Mouse (Mus musculus) embryo, embryonic 10.5 days (tissue): ENCODE data around the gene Arnt2.
A peak's percentile ranks its signal among the peaks of the same experiment; 100 is the strongest.

Source experiments
- DNase-seq: peaks from one replicate; pipeline ENCODE4 v3.0.0-alpha.2; 2015; ENCODE audit warnings: low spot score

Gene Arnt2

DNA sequence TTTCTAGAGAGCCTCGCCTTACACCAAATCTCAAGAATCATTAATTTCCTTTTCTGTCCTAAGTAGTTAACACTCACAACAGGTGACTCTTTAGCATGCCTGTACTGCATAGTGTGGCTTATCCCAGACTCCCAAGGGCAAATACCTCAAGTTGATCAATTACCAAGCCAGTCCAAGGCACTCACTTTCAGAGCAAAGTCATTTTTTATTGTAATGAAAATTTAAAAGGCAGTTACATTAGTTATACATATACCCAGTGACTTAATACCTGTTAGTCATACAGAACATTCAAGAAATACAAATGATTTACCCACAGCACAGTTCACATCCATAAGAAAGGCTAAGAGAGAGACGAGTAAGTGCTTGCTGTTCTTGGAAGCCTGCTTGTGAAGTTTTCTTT is 163.9 kb downstream of the Arnt2 start:
- DNase-seq, result no peak

GRCm38 (mm10) chr7:84240406-84240805 is 169.6 kb downstream of the Arnt2 start:
- no peak for DNase-seq

GRCm38 (mm10) chr7:84237655-84238054 is 172.3 kb downstream of the Arnt2 start:
- DNase-seq, result peak; percentile 24

GRCm38 (mm10) chr7:84231396-84231795 is 178.6 kb downstream of the Arnt2 start:
- no peak for DNase-seq

GRCm38 (mm10) chr7:84227652-84228051 is 182.3 kb downstream of the Arnt2 start:
- no peak for DNase-seq

- no peak for DNase-seq
Measured at GRCm38 (mm10) chr7:84226909-84227308, 183.1 kb downstream of the Arnt2 start.

DNA sequence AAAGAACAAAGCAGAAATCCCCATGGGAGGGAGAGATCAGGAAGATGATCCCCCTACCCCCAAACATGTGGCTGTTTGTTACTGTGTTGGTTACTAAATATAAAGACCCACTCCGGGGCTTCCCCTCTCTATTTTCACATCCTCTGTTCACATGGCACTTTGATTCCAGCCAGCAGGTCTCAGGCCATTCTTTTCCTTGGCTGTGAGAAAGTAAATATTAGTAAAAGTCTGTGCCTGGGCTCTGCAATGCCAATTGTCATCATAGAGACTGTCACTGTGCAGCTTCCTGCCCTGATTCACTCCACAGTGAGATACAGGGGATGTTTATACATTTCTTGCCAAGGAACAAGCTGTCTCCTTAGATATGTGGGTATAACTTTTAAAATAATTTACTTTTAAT is 197.9 kb downstream of the Arnt2 start:
- DNase-seq, result no peak

DNA sequence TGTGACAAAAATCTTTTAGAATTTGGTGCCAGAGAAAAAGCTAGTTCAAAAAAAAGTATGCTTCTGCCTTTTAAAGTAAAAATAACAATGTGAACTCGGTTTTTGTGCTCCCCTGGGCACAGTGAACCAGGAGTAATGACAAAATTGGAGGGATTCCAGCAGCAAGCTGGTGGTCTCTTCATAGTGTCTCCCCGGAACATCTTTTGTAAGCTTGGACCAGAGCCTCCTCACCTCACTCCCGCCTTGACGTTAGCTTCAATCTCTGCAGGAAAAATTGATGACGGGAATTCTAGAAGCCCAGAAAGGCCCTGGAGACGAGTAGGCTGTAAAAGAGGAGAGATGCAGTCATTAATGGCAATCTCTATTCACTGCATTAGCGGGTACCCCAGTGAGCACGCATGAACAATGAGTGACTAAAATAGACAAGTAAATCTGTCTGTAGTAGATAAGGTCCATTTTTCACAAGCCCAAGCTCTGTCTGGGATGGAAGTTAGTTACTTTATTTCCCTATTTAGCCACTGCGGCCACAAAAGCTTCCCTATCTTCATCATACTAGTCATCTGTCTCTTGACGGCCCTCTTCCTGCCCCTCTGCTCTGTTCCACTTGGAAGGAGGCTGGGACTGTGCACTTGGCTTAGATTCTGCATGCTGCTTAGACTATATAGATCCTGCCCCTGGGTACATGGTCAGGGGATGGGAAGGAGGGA is 199.2 kb downstream of the Arnt2 start:
- DNase-seq, result no peak

GRCm38 (mm10) chr7:84203981-84204380 is 206.0 kb downstream of the Arnt2 start:
- no peak for DNase-seq

DNA sequence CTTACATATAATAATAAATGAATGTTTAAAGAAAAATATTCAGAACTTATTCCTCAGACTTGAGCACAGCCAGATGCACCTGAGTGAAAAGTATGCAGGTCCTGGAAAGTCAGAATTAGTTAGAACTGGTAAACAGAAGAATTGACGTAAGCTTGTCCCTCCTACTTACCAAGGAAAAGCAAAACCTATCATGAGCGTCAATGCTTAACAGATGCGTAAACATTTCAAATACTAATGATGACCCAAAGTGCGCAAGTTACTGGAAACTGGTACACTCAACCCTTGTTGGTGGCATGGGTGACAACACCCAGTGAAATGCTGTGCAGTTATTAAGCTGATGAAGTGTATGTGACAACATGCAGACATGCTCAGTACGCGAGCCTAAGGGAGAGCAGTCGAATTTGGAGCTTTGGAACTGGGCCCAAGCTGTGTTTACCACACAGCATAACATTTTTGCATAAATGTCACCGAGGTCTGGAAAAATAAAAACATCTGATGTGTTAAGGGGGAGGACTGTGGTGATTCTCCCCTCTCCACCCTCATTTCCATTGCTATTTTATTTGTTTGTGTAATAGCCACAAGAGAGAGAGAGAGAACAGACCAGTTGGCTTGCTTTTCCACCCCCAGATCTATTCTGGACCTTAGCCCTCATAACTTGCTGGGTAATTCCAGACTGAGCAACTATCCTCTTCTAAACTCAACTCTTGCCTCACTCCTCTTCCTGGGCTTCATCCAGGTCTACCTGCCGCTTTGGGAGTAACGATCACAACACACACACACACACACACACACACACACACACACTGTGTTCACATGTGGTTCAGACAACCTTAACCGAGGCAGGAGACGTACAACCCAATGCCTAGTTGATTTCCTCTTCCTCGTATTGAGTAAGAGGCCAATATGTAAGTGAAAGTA is 208.6 kb downstream of the Arnt2 start:
- DNase-seq, result no peak

DNA sequence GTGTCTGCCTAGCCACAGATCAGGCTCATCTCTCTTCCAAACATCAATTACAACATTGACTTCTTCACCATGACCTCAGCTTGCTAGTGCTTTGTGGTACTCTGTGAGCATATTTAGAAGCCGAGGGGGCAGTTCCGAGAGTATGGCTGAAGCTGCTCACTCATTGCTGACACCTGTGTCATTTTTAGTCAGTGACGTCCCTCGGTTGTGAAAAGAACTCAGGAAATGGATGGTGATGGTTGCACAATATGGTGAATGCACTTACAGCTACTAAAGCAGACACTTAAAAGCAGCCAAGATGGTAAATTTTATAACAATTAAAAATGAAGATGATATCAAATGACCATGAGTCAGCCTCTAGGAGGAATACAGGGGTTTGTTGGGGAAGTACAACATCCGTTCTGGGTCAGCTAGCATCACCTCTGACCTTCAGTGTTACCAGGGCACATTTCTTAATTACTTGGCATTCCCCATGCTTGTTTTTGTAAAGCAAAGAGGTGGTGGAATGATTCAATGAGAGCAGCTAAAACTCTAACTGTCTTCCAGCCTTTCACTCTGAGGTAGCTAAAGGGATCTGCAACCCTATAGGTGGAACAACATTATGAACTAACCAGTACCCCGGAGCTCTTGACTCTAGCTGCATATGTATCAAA is 212.6 kb downstream of the Arnt2 start:
- no peak for DNase-seq
